Mouse (Mus musculus): ENCODE data around the gene Igf2bp2. TPM values are rescaled to one million over a fixed set of nuclear protein-coding genes. Genes with fewer than 3 reads are reported as not detected.

Igf2bp2 gene
- polyA plus RNA-seq, 1 experiment, result 0.63 TPM

DNA sequence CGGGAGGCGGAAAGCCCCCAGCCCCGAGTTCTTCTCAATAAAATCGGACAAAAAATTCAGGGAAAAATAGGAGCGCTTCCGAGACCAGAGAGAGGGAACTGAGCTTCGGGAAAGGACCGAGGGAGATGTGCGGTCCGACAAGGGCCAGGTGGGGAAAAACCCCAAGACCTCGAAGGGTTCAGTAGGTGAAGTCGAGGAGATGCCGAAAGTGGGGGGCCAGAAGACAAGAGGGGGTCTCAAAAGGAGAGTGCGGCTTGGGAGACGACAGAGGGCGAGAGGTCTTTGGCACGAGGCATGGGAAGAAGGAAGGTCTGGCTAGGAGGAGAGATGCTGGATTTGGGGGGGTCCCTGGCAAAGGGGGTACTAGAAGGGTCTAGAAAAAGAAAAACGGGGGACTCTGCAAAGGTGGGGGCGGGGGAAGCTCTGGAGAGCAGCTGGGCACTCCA, 1.0 kb downstream of the Igf2bp2 start:
- no peak for TF ChIP-seq CTCF (IDR thresholded peaks at IDR 0.05; ENCODE audit: control insufficient read depth, insufficient read depth, insufficient replicate concordance, low read depth, low read length)
- no peak for TF ChIP-seq POLR2A (IDR thresholded peaks at IDR 0.05; ENCODE audit: control insufficient read depth, low read depth, low read length)
- Histone ChIP-seq H3K4me1 (ENCODE audit: control insufficient read depth, insufficient read depth, low read length) (peaks cover 12% of the 10 kb centered on the region), H3K36me3 (ENCODE audit: control insufficient read depth, insufficient read depth, low read length) (no peaks in the 10 kb centered on the region), H3K4me3 (ENCODE audit: control insufficient read depth, low read depth, low read length) (peak overlapping the region; percentile 43), H3K27ac (ENCODE audit: control insufficient read depth, insufficient read depth, low read depth, low read length) (no peak overlapping the region), H3K27me3 (ENCODE audit: control insufficient read depth, insufficient read depth, low read length) (no peaks in the 10 kb centered on the region)

DNA sequence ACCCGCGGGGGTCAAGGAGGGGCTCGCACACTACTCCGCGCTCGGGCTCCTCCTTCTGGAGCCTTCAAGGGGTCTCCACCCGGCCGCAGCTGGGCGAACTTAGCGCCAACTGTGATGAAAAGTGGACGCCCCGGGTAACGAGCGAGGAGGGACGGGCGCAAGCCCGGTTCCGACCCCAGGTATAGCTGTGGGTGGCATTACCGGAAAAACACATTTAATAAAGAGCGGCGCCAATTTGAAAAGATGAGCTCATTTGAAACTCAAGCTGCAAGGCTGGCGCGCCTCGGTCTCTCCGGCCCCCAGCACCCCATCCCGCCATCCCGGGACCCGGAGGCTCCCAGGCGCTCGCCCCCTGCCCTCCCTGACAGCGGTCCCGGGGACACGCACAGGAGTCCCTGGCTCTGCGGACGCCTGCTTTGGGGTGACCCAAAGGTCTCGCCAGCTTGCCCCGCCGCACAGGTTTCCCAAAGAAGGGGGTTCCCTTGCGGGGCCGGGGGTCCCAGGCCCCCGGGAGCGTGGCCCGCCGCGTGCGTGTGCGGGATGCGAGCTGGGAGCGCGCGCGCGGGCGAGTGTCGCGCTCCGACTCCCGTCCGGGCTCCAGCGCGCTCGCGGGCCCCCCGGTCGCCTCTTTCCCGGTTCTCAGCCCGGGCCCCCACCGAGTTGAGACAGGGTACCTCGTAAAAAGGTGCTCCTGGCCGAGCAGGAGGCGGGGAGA, 1.6 kb downstream of the Igf2bp2 start:
- peak overlapping the region; percentile 43 for H3K4me3 ChIP-seq (ENCODE audit: control insufficient read depth, low read depth, low read length)
- H3K27ac ChIP-seq (ENCODE audit: control insufficient read depth, insufficient read depth, low read depth, low read length), result no peak overlapping the region
- H3K4me1 ChIP-seq (ENCODE audit: control insufficient read depth, insufficient read depth, low read length), result peaks cover 12% of the 10 kb centered on the region
- no peak for TF ChIP-seq POLR2A (IDR thresholded peaks at IDR 0.05; ENCODE audit: control insufficient read depth, low read depth, low read length)
- H3K36me3 ChIP-seq (ENCODE audit: control insufficient read depth, insufficient read depth, low read length), result no peaks in the 10 kb centered on the region
- H3K27me3 ChIP-seq (ENCODE audit: control insufficient read depth, insufficient read depth, low read length), result no peaks in the 10 kb centered on the region

DNA sequence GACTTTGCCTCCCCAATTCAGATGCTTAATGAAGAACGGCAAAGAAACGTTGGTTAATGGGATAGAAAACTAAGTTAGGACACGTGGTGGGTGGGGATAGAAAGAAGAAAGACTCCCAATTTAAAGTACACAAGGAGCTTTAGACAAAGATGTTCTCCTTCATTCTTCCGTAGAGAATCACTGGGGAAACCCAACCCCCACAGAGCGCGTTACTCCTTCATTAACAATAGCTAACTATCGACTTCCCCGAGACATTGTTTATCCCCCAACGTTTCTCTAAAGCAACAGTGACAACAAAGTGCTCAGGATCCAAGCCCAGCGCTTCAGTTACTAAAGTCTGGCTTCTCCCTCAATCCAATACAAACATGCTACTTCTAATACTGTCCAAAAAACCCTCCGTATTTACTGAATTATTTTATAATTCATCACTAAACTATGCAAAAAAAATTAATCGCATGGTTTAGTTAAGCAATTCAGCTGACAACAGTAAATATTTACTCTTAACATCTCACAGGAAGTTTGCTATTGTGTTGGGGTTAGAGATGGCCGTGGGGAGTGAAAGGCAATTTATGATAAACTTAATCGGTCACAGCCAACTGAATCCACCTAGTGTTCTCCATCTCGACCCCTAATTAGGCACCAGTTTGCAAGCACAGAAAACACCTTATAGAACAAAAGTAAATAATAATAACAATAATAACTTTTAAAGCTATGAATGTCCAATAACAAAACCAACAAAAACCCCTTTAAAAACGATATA, 2.5 kb downstream of the Igf2bp2 start:
- Histone ChIP-seq H3K4me3 (ENCODE audit: control insufficient read depth, low read depth, low read length) (no peak overlapping the region), H3K27me3 (ENCODE audit: control insufficient read depth, insufficient read depth, low read length) (no peaks in the 10 kb centered on the region), H3K27ac (ENCODE audit: control insufficient read depth, insufficient read depth, low read depth, low read length) (no peak overlapping the region), H3K36me3 (ENCODE audit: control insufficient read depth, insufficient read depth, low read length) (no peaks in the 10 kb centered on the region), H3K4me1 (ENCODE audit: control insufficient read depth, insufficient read depth, low read length) (peaks cover 12% of the 10 kb centered on the region)
- TF ChIP-seq CTCF (IDR thresholded peaks at IDR 0.05; ENCODE audit: control insufficient read depth, insufficient read depth, insufficient replicate concordance, low read depth, low read length) (no peak), POLR2A (IDR thresholded peaks at IDR 0.05; ENCODE audit: control insufficient read depth, low read depth, low read length) (no peak)

DNA sequence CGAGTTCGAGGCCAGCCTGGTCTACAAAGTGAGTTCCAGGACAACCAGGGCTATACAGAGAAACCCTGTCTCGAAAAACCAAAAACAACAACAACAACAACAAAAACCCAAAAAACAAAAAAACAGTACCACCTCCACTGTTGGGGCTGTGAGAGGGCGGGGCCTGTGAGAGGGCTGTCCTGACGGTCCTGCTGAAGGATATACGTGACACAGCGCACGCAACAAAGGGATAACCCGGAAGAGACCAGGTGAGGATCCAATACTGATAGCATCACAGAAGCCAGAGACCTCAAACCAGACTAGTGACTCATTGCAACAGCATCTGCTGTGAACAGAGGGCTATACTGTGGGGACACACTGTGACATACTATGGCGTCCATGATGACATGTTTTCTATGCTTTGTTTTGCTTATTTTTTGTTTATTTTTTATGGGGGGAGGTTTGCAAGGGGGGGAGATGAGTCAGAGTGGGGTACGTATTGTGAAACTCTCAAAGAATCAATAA, 10.1 kb downstream of the Igf2bp2 start:
- TF ChIP-seq CTCF (IDR thresholded peaks at IDR 0.05; ENCODE audit: control insufficient read depth, insufficient read depth, insufficient replicate concordance, low read depth, low read length), result no peak
- TF ChIP-seq POLR2A (IDR thresholded peaks at IDR 0.05; ENCODE audit: control insufficient read depth, low read depth, low read length), result no peak
- H3K36me3 ChIP-seq (ENCODE audit: control insufficient read depth, insufficient read depth, low read length), result no peaks in the 10 kb centered on the region
- no peak overlapping the region for H3K27ac ChIP-seq (ENCODE audit: control insufficient read depth, insufficient read depth, low read depth, low read length)
- no peaks in the 10 kb centered on the region for H3K27me3 ChIP-seq (ENCODE audit: control insufficient read depth, insufficient read depth, low read length)
- no peak overlapping the region for H3K4me3 ChIP-seq (ENCODE audit: control insufficient read depth, low read depth, low read length)
- H3K4me1 ChIP-seq (ENCODE audit: control insufficient read depth, insufficient read depth, low read length), result no peaks in the 10 kb centered on the region

DNA sequence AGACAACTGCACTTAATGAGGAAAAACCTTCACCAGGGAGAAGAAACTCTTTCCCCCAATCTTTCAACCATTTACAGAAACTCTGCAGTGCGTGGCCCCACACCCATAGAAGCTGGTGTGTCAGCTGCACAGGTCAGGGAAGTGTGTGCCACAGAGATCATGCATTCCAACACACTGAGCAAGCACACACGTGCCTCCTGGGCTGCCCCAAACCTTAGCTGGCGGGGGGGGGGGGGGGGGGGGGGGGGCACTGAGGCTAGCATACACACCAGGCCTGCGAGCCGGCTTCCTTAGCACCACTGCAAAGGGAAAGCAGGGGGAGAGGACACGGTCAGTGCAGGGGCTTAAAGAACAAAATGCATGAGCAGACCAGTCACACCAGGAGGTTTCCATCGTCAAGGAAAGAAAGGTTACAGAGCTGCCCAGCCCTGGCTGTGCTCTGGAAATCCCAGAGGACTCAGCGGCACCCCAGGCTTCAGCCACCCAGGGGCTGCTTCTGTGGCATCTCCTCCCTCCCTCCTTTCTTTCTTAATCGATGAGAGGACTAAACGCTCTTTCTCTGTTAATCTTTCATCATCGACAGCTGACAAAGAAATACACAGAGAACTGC, 11.3 kb downstream of the Igf2bp2 start:
- Histone ChIP-seq H3K36me3 (ENCODE audit: control insufficient read depth, insufficient read depth, low read length) (no peaks in the 10 kb centered on the region), H3K4me3 (ENCODE audit: control insufficient read depth, low read depth, low read length) (no peak overlapping the region), H3K27ac (ENCODE audit: control insufficient read depth, insufficient read depth, low read depth, low read length) (no peak overlapping the region), H3K27me3 (ENCODE audit: control insufficient read depth, insufficient read depth, low read length) (no peaks in the 10 kb centered on the region), H3K4me1 (ENCODE audit: control insufficient read depth, insufficient read depth, low read length) (no peaks in the 10 kb centered on the region)
- TF ChIP-seq CTCF (IDR thresholded peaks at IDR 0.05; ENCODE audit: control insufficient read depth, insufficient read depth, insufficient replicate concordance, low read depth, low read length) (no peak), POLR2A (IDR thresholded peaks at IDR 0.05; ENCODE audit: control insufficient read depth, low read depth, low read length) (no peak)

DNA sequence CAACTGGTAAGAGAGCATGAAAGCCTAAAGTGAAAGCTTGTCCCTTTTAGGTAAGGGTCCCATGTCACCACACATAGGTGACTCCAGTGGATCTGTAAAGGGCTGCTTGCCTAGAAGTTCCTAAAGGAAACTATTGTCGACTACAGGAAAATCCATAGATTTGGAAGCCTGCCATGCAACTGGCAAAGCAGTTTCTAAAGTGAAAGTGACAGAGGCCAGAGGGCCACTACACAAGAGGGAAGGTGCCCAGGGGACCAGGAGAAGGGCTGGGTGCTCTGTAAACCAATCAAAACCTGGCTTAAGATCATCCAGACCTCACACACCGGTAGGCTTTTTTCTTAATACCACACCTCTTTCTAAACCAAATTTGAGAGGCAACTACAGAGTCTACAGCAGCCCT, 12.7 kb downstream of the Igf2bp2 start:
- Histone ChIP-seq H3K36me3 (ENCODE audit: control insufficient read depth, insufficient read depth, low read length) (no peaks in the 10 kb centered on the region), H3K4me1 (ENCODE audit: control insufficient read depth, insufficient read depth, low read length) (no peaks in the 10 kb centered on the region), H3K27me3 (ENCODE audit: control insufficient read depth, insufficient read depth, low read length) (no peaks in the 10 kb centered on the region), H3K27ac (ENCODE audit: control insufficient read depth, insufficient read depth, low read depth, low read length) (no peak overlapping the region), H3K4me3 (ENCODE audit: control insufficient read depth, low read depth, low read length) (no peak overlapping the region)
- TF ChIP-seq POLR2A (IDR thresholded peaks at IDR 0.05; ENCODE audit: control insufficient read depth, low read depth, low read length) (no peak), CTCF (IDR thresholded peaks at IDR 0.05; ENCODE audit: control insufficient read depth, insufficient read depth, insufficient replicate concordance, low read depth, low read length) (no peak)

DNA sequence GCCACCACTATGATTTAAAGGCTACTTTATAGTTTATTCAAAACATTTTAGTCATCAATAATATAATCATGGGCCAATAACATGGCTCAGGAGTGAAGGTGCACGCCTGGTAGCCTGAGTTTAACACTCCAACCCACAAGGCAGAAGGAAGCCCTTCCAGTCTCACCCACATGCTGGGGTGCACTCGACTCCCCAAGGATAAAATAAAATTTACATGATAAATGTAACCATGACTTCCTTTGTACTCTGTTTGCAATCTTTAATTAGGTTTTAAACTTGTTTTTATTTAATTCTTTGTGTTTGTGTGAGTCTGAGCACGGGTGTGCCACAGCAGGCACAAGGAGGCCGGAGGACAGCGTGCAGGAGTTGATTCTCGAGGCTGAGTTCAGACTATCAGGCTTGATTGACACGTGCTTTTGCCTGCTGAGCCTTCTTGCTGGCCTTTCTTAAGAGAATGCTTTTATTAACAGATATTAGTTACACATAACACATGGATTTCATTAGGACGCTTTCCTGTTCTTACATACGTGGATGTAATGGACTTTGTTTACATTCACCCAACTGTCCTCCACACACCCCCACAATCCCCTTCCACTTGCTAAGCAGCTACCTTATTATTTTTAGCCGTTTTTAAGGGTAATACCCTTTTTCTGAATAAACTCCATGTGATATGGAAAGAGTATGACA, 13.3 kb downstream of the Igf2bp2 start:
- H3K27ac ChIP-seq (ENCODE audit: control insufficient read depth, insufficient read depth, low read depth, low read length), result no peak overlapping the region
- no peaks in the 10 kb centered on the region for H3K4me1 ChIP-seq (ENCODE audit: control insufficient read depth, insufficient read depth, low read length)
- H3K36me3 ChIP-seq (ENCODE audit: control insufficient read depth, insufficient read depth, low read length), result no peaks in the 10 kb centered on the region
- H3K27me3 ChIP-seq (ENCODE audit: control insufficient read depth, insufficient read depth, low read length), result no peaks in the 10 kb centered on the region
- no peak for TF ChIP-seq CTCF (IDR thresholded peaks at IDR 0.05; ENCODE audit: control insufficient read depth, insufficient read depth, insufficient replicate concordance, low read depth, low read length)
- TF ChIP-seq POLR2A (IDR thresholded peaks at IDR 0.05; ENCODE audit: control insufficient read depth, low read depth, low read length), result no peak
- no peak overlapping the region for H3K4me3 ChIP-seq (ENCODE audit: control insufficient read depth, low read depth, low read length)

All from testis, adult 2 months (tissue).